Mouse (Mus musculus) stomach, postnatal 0 days (tissue): ENCODE results near the gene Nlrc5. TPM values are rescaled to one million over a fixed set of nuclear protein-coding genes. Genes with fewer than 3 reads are reported as not detected.

Source experiments
- ATAC-seq: fragments of 200-750 bp; cut with Nextera tagmentation; 2 replicates; pipeline ENCODE4 v1.8.0; 2017; ENCODE audit not compliant: low FRiP score, low TSS enrichment
- DNase-seq: peaks from one replicate; pipeline ENCODE4 v3.0.0-alpha.2; 2016; ENCODE audit warnings: low spot score
- H3K27ac ChIP-seq: fragments of 300-500 bp; sonication (generic); replicated peaks from 2 replicates; pipeline ENCODE4 v1.5.1; 2014; ENCODE audit warnings: mild to moderate bottlenecking, control low read depth
- H3K27me3 ChIP-seq: fragments of 300-500 bp; sonication (generic); 2 replicates; pipeline ENCODE4 v1.6.1; 2014; ENCODE audit warnings: low read length; ENCODE audit not compliant: control insufficient read depth, insufficient read depth
- H3K36me3 ChIP-seq: fragments of 300-500 bp; sonication (generic); 2 replicates; pipeline ENCODE4 v1.6.1; 2014; ENCODE audit warnings: low read length, mixed read lengths; ENCODE audit not compliant: control insufficient read depth, insufficient read depth
- H3K4me1 ChIP-seq: fragments of 300-500 bp; sonication (generic); replicated peaks from 2 replicates; pipeline ENCODE4 v1.6.1; 2014; ENCODE audit warnings: antibody characterized with exemption; ENCODE audit not compliant: control insufficient read depth, insufficient read depth
- H3K4me2 ChIP-seq: fragments of 300-500 bp; sonication (generic); replicated peaks from 2 replicates; pipeline ENCODE4 v1.6.1; 2014; ENCODE audit warnings: low read depth, mild to moderate bottlenecking, control low read depth, moderate library complexity
- H3K4me3 ChIP-seq: fragments of 300-500 bp; sonication (generic); 2 replicates; pipeline ENCODE4 v1.5.1; 2014; ENCODE audit warnings: low read depth, low read length, control low read depth
- H3K9ac ChIP-seq: fragments of 300-500 bp; sonication (generic); 2 replicates; pipeline ENCODE4 v1.6.1; 2014; ENCODE audit warnings: mild to moderate bottlenecking, low read length, control low read depth, mixed read lengths
- H3K9me3 ChIP-seq: fragments of 300-500 bp; sonication (generic); 2 replicates; pipeline ENCODE4 v1.6.1; 2016; ENCODE audit warnings: low read length; ENCODE audit not compliant: control insufficient read depth
- CTCF ChIP-seq: IDR thresholded peaks from 2 replicates; pipeline ENCODE4 v1.5.1; 2016; ENCODE audit warnings: antibody characterized with exemption, low read depth, mild to moderate bottlenecking, moderate library complexity
- EP300 ChIP-seq: optimal IDR thresholded peaks from 2 replicates; pipeline ENCODE3; 2016; ENCODE audit warnings: antibody characterized with exemption
- whole genome bisulfite sequencing: fragments of 180-500 bp; shearing (Covaris S2); extraction: QIAGEN DNeasy Blood & Tissue Kit; methylation state at CpG from one replicate; pipeline ENCODE4 v1.1.7; 2014; 5-methylcytosine and 5-hydroxymethylcytosine counted together
- polyA plus RNA-seq: library from polyadenylated mRNA; unstranded; fragments of >200 nt; fragmentation: Nextera tagmentation; extraction: Ambion mirVana; gene quantifications from 2 replicates; pipeline ENCODE4 v1.2.1, GENCODE M21; 2015

The Nlrc5 gene
- polyA plus RNA-seq, 1 experiment from 2014 or later: 0.44 TPM

GRCm38 (mm10) chr8:94436900-94437299 is 2.7 kb downstream of the Nlrc5 start:
- 0 out of 2 replicates have a peak, but pooled peaks cover 2% of the 10 kb centered on the region for H3K4me1 ChIP-seq
- no peak overlapping the region for H3K4me2 ChIP-seq
- no peak overlapping the region for H3K27ac ChIP-seq
- no peak overlapping the region for H3K9ac ChIP-seq
- TF ChIP-seq EP300 (no peak), CTCF (no peak)
- no peaks in the 10 kb centered on the region for H3K36me3 ChIP-seq
- H3K27me3 ChIP-seq: no peaks in the 10 kb centered on the region
- WGBS: 60% methylated on average over 3 of the region's 3 CpGs
- no peak overlapping the region for H3K4me3 ChIP-seq
- no peak for ATAC-seq
- DNase-seq: no peak
- no peaks in the 10 kb centered on the region for H3K9me3 ChIP-seq

DNA sequence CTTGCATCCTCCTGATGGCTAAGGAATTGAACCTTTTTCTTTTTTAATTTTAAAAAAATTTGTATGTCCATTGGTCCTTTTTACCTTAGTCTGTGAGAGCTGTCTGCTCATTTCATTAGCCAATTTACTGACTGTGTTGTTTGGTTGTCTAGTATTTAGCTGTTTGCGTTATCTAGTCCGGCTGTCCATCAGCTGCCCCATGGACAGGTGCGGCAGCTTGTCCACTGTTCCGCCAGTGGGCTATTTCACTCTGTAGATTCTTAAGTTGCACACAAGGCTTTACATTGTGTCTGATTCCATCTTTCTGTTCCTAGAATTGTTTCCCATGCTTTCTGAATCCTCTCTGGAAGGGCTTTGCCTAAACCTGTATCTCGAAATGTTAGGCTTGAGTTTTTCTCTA is 4.5 kb downstream of the Nlrc5 start:
- WGBS: 88% methylated on average over 5 of the region's 5 CpGs
- TF ChIP-seq CTCF (no peak), EP300 (no peak)
- Histone ChIP-seq H3K27me3 (no peaks in the 10 kb centered on the region), H3K4me2 (no peak overlapping the region), H3K9me3 (no peaks in the 10 kb centered on the region), H3K9ac (no peak overlapping the region), H3K4me3 (no peak overlapping the region), H3K4me1 (0 out of 2 replicates have a peak, but pooled peaks cover 2% of the 10 kb centered on the region), H3K36me3 (no peaks in the 10 kb centered on the region), H3K27ac (no peak overlapping the region)
- no peak for DNase-seq
- no peak for ATAC-seq

- TF ChIP-seq EP300 (no peak), CTCF (no peak)
- H3K9me3 ChIP-seq: no peaks in the 10 kb centered on the region
Observed at GRCm38 (mm10) chr8:94439691-94440090, 5.5 kb downstream of the Nlrc5 start.

DNA sequence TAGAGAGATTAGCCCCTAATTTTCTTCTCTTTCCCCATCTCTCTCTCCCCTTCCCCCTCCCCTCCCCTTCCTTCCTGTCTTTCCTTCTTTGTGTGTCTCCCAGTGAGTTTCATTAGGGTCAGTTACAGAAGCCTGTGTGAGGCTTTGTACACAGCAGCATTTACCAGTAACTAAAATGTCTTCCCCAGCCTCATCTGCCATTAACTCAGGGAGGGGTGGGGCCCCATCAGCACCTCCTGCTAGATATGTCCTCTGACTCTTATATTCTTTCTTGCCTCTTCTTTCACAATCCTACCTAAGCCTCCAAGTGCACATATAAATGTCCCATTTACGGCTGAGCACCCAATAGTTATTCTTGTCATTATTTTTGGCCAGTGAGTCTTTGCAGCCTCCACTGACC is 6.2 kb downstream of the Nlrc5 start:
- ATAC-seq (no peak), DNase-seq (no peak)
- no peak overlapping the region for H3K27ac ChIP-seq
- no peaks in the 10 kb centered on the region for H3K36me3 ChIP-seq
- H3K27me3 ChIP-seq: no peaks in the 10 kb centered on the region
- no peak for TF ChIP-seq EP300
- TF ChIP-seq CTCF: no peak
- 87% methylated on average over 1 of the region's 1 CpGs for WGBS
- no peaks in the 10 kb centered on the region for H3K4me1 ChIP-seq
- H3K9me3 ChIP-seq: no peaks in the 10 kb centered on the region
- no peak overlapping the region for H3K4me3 ChIP-seq
- H3K4me2 ChIP-seq: no peak overlapping the region
- H3K9ac ChIP-seq: no peak overlapping the region

More at GRCm38 (mm10) chr8:94439691-94440090, 5.5 kb downstream of the Nlrc5 start:
- H3K4me3 ChIP-seq: no peak overlapping the region
- H3K9ac ChIP-seq: no peak overlapping the region
- DNase-seq: no peak
- H3K4me1 ChIP-seq: no peaks in the 10 kb centered on the region
- no peaks in the 10 kb centered on the region for H3K36me3 ChIP-seq
- no peak overlapping the region for H3K27ac ChIP-seq
- ATAC-seq: no peak
- H3K27me3 ChIP-seq: no peaks in the 10 kb centered on the region
- H3K4me2 ChIP-seq: no peak overlapping the region

- Histone ChIP-seq H3K27me3 (no peaks in the 10 kb centered on the region), H3K4me1 (no peaks in the 10 kb centered on the region), H3K36me3 (no peaks in the 10 kb centered on the region), H3K9me3 (no peaks in the 10 kb centered on the region), H3K9ac (no peak overlapping the region), H3K4me3 (no peak overlapping the region), H3K27ac (no peak overlapping the region), H3K4me2 (no peak overlapping the region)
- TF ChIP-seq EP300 (no peak), CTCF (no peak)
- WGBS: 97% methylated on average over 1 of the region's 1 CpGs
- DNase-seq: no peak
- ATAC-seq: no peak
Observed at GRCm38 (mm10) chr8:94441686-94442085, 7.5 kb downstream of the Nlrc5 start.

DNA sequence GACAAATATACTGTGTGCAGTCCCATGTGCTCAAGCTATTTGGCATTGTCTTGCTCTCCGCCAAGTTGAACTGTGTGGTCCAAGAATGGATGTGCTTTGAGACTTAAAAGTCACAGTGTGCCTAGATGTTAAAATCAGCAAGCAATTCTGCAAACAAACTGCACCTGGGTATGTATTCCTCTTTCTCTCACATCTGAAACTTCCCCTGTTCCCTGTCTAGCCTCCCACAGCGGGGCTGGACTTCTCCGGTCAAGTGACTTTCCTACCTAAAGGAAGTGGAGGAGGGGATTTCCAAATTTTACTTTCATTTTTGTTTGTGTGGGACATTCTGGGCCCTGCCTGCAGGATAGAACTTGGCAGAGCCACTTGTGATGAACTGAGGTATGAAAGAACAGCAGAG is 9.0 kb downstream of the Nlrc5 start:
- Histone ChIP-seq H3K9me3 (no peaks in the 10 kb centered on the region), H3K9ac (no peak overlapping the region), H3K4me3 (no peak overlapping the region), H3K36me3 (no peaks in the 10 kb centered on the region), H3K4me1 (no peaks in the 10 kb centered on the region), H3K27me3 (no peaks in the 10 kb centered on the region), H3K4me2 (no peak overlapping the region), H3K27ac (no peak overlapping the region)
- no peak for TF ChIP-seq CTCF
- TF ChIP-seq EP300: no peak
- no peak for DNase-seq
- WGBS: 81% methylated on average over 3 of the region's 3 CpGs
- no peak for ATAC-seq
